Comparison of ENCODE assay signal across 8 mouse cellular contexts in the genomic region with DNA sequence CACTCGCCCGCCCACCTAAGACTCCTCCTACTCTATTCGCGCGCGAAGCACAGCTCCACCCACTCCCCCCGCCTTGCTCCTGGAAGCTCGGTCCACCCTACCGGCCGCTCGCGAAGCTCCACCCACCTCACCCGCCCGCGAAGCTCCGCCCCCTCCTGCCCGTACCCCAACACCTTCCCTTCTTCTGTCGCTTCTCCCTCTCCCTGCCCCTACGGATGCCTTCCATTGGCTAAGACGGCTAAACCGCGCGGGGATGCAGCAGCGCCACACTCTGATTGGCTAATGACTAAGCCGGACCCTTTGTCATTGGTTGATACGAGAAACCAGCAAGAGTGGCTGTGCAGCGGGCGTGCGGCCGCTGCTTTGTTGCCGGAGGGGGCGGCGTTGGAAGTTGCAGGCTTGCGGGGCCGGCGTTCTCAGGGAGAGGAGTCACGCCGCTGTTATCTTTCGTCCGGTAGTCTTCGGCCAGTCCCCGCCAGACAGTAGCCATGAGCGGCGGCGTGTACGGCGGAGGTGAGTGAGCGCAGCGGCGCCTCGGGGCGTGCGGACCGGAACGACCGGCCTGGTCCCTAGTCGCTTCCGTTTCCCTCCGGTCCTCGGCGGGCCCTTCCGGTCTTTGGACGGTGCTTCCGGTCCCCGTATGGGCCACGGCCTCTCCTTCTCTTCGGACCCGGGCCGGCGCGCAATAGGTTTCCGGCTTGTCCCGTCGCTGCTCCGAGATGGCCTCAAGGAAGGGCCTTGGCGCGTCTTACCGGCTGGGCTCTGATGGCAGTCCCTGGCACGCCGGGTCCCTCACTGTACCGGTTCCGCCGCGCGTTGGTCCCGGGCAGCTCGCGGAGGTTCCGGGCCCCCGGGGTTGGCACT. TPM values are rescaled to one million over a fixed set of nuclear protein-coding genes. Genes with fewer than 3 reads are reported as not detected.
DNase-seq lines count a peak whose midpoint lies in the region; ATAC-seq lines count a peak whose summit lies in the region.

No protein-coding gene starts in this region.

- peak overlapping the region; percentile 70 for H3K4me2 ChIP-seq in hindbrain, embryonic 12.5 days (replicated peaks)

- DNase-seq in NIH3T3 (ENCODE audit: low read depth): peak; percentile 99
- peak; percentile 100 for DNase-seq in cerebellum, postnatal 10 days
- DNase-seq in frontal cortex, postnatal 10 days (ENCODE audit: low spot score in 2 of 2): peak; percentile 97 to 98
- peak; percentile 93 to 98 for DNase-seq in layer of hippocampus, postnatal 14 days (ENCODE audit: low spot score in 2 of 2)
- peak; percentile 99 for DNase-seq in lung, postnatal 14 days
- DNase-seq in retina, adult 2 months (ENCODE audit: low read depth, low spot score): peak; percentile 97
- peak; percentile 98 to 99 for DNase-seq in thymus, postnatal 36 days

- under 1% methylated on average over 90 of the region's 90 CpGs for WGBS in hindbrain, embryonic 12.5 days

- H3K36me3 ChIP-seq in hindbrain, embryonic 12.5 days: peaks cover 18% of the 10 kb centered on the region

- H3K9me3 ChIP-seq in hindbrain, embryonic 12.5 days (replicated peaks): no peaks in the 10 kb centered on the region

- peaks cover 9% of the 10 kb centered on the region for H3K4me1 ChIP-seq in hindbrain, embryonic 12.5 days

- no peaks in the 10 kb centered on the region for H3K27me3 ChIP-seq in hindbrain, embryonic 12.5 days

- H3K27ac ChIP-seq in hindbrain, embryonic 12.5 days: peak overlapping the region; percentile 91

- peak overlapping the region; percentile 95 for H3K4me3 ChIP-seq in hindbrain, embryonic 12.5 days

- H3K9ac ChIP-seq in hindbrain, embryonic 12.5 days: peak overlapping the region; percentile 94

- peak; percentile 100 for ATAC-seq in hindbrain, embryonic 12.5 days (ENCODE audit: low FRiP score)

RNA-seq across cellular contexts. Expression of gene Actl6a, which starts 2.5 kb away (rescaled TPM):
- 150 and 164 TPM in 2 replicates for polyA plus RNA-seq in hindbrain, embryonic 12.5 days (2016; fragmentation: Nextera tagmentation; extraction: Ambion mirVana)
- 10 to 100 TPM; 18.8 to 19.9 TPM for total RNA-seq in layer of hippocampus, postnatal 14 days (2021)

RNA-seq across cellular contexts. Expression of gene Ndufb5, which starts 28.2 kb away (rescaled TPM):
- polyA plus RNA-seq in hindbrain, embryonic 12.5 days (2016; fragmentation: Nextera tagmentation; extraction: Ambion mirVana): 277 and 293 TPM in 2 replicates
- 100 to 1,000 TPM; 196 TPM for total RNA-seq in layer of hippocampus, postnatal 14 days (2021)

RNA-seq across cellular contexts. Expression of gene Mrpl47, which starts 28.8 kb away (rescaled TPM):
- 33.7 and 38.8 TPM in 2 replicates for polyA plus RNA-seq in hindbrain, embryonic 12.5 days (2016; fragmentation: Nextera tagmentation; extraction: Ambion mirVana)
- 10 to 100 TPM; 17.6 to 22.1 TPM for total RNA-seq in layer of hippocampus, postnatal 14 days (2021)

Comparison
In these comparisons a context has a peak if more than half of its experiments do, and no peak if none do; other contexts are left out.
1. Peak in every context shown above with its lines: DNase-seq, ATAC-seq, H3K4me3 ChIP-seq and H3K27ac ChIP-seq.